Mouse (Mus musculus): Measurements from ENCODE around the gene Mrps34. TPM values are rescaled to one million over a fixed set of nuclear protein-coding genes. Genes with fewer than 3 reads are reported as not detected.

The Mrps34 gene
- polyA plus RNA-seq (2012; rRNA removed): 100 and 115 TPM in 2 replicates

GRCm38 (mm10) chr17:24894995-24895547, at the start of gene Mrps34, which contains the start of gene Eme2:
TSS of gene Mrps34 (plus strand) at chr17:24895116.
TSS of gene Eme2 (minus strand) at chr17:24895087.
- DNase-seq: peak; percentile 84
- under 1% methylated on average over 62 of the region's 62 CpGs for WGBS
- H3K4me3 ChIP-seq (replicated peaks; ENCODE audit: extremely low read depth, low read depth, low read length): peak within 1 kb of the TSS; percentile 91
- peaks cover 16% of the 10 kb centered on the region for H3K4me1 ChIP-seq (ENCODE audit: control insufficient read depth, insufficient read depth, low read length)
- TF ChIP-seq CTCF (IDR thresholded peaks at IDR 0.05; ENCODE audit: insufficient read depth, low read length): no peak
- TF ChIP-seq POLR2A (IDR thresholded peaks at IDR 0.05; ENCODE audit: borderline replicate concordance, extremely low read depth, low read depth, low read length): peak; percentile 76; the same call in 1 of the 2 replicates

GRCm38 (mm10) chr17:24847386-24847785, 47.5 kb upstream of the Mrps34 start:
- WGBS: 92% methylated on average over 1 of the region's 1 CpGs
- no peak for DNase-seq
- no peak for TF ChIP-seq POLR2A (IDR thresholded peaks at IDR 0.05; ENCODE audit: borderline replicate concordance, extremely low read depth, low read depth, low read length)
- TF ChIP-seq CTCF (IDR thresholded peaks at IDR 0.05; ENCODE audit: insufficient read depth, low read length): no peak
- Histone ChIP-seq H3K4me1 (ENCODE audit: control insufficient read depth, insufficient read depth, low read length) (peaks cover 2% of the 10 kb centered on the region; the same call in 1 of the 2 replicates), H3K4me3 (replicated peaks; ENCODE audit: extremely low read depth, low read depth, low read length) (no peak overlapping the region)

- Histone ChIP-seq H3K4me1 (ENCODE audit: control insufficient read depth, insufficient read depth, low read length) (peaks cover 2% of the 10 kb centered on the region; the same call in 1 of the 2 replicates), H3K4me3 (replicated peaks; ENCODE audit: extremely low read depth, low read depth, low read length) (no peak overlapping the region)
- TF ChIP-seq CTCF (IDR thresholded peaks at IDR 0.05; ENCODE audit: insufficient read depth, low read length) (no peak), POLR2A (IDR thresholded peaks at IDR 0.05; ENCODE audit: borderline replicate concordance, extremely low read depth, low read depth, low read length) (no peak)
- DNase-seq: no peak
Observed at GRCm38 (mm10) chr17:24848600-24849031, 46.3 kb upstream of the Mrps34 start.

GRCm38 (mm10) chr17:24849733-24850064, 45.2 kb upstream of the Mrps34 start:
- peak overlapping the region; percentile 98 for H3K4me3 ChIP-seq (replicated peaks; ENCODE audit: extremely low read depth, low read depth, low read length)
- peaks cover 2% of the 10 kb centered on the region; the same call in 1 of the 2 replicates for H3K4me1 ChIP-seq (ENCODE audit: control insufficient read depth, insufficient read depth, low read length)
- WGBS: under 1% methylated on average over 21 of the region's 21 CpGs
- no peak for DNase-seq
- TF ChIP-seq POLR2A (IDR thresholded peaks at IDR 0.05; ENCODE audit: borderline replicate concordance, extremely low read depth, low read depth, low read length) (no peak; the same call in 1 of the 2 replicates), CTCF (IDR thresholded peaks at IDR 0.05; ENCODE audit: insufficient read depth, low read length) (peak; percentile 24; the same call in 1 of the 2 replicates)

GRCm38 (mm10) chr17:24850065-24850772, 44.7 kb upstream of the Mrps34 start, which contains the start of gene Fahd1:
TSS of gene Fahd1 (minus strand) at chr17:24850364.
- H3K4me3 ChIP-seq (replicated peaks; ENCODE audit: extremely low read depth, low read depth, low read length): peak within 1 kb of the TSS; percentile 98
- TF ChIP-seq POLR2A (IDR thresholded peaks at IDR 0.05; ENCODE audit: borderline replicate concordance, extremely low read depth, low read depth, low read length) (peak; percentile 64; the same call in 1 of the 2 replicates), CTCF (IDR thresholded peaks at IDR 0.05; ENCODE audit: insufficient read depth, low read length) (no peak)
- peaks cover 2% of the 10 kb centered on the region; the same call in 1 of the 2 replicates for H3K4me1 ChIP-seq (ENCODE audit: control insufficient read depth, insufficient read depth, low read length)
- under 1% methylated on average over 58 of the region's 58 CpGs for WGBS
- peak; percentile 96 for DNase-seq

GRCm38 (mm10) chr17:24850773-24851127, 44.2 kb upstream of the Mrps34 start:
- H3K4me3 ChIP-seq (replicated peaks; ENCODE audit: extremely low read depth, low read depth, low read length): peak overlapping the region; percentile 77
- TF ChIP-seq POLR2A (IDR thresholded peaks at IDR 0.05; ENCODE audit: borderline replicate concordance, extremely low read depth, low read depth, low read length) (no peak), CTCF (IDR thresholded peaks at IDR 0.05; ENCODE audit: insufficient read depth, low read length) (no peak)
- DNase-seq: no peak
- WGBS: 1% methylated on average over 20 of the region's 20 CpGs
- H3K4me1 ChIP-seq (ENCODE audit: control insufficient read depth, insufficient read depth, low read length): peaks cover 2% of the 10 kb centered on the region; the same call in 1 of the 2 replicates

GRCm38 (mm10) chr17:24851381-24852125, 43.4 kb upstream of the Mrps34 start:
- TF ChIP-seq POLR2A (IDR thresholded peaks at IDR 0.05; ENCODE audit: borderline replicate concordance, extremely low read depth, low read depth, low read length) (no peak), CTCF (IDR thresholded peaks at IDR 0.05; ENCODE audit: insufficient read depth, low read length) (no peak)
- no peak for DNase-seq
- H3K4me1 ChIP-seq (ENCODE audit: control insufficient read depth, insufficient read depth, low read length): peaks cover 2% of the 10 kb centered on the region; the same call in 1 of the 2 replicates
- H3K4me3 ChIP-seq (replicated peaks; ENCODE audit: extremely low read depth, low read depth, low read length): no peak overlapping the region
- WGBS: 79% methylated on average over 10 of the region's 10 CpGs

- Histone ChIP-seq H3K4me1 (ENCODE audit: control insufficient read depth, insufficient read depth, low read length) (no peaks in the 10 kb centered on the region; the same call in 1 of the 2 replicates), H3K4me3 (replicated peaks; ENCODE audit: extremely low read depth, low read depth, low read length) (no peak overlapping the region)
- no peak for DNase-seq
- WGBS: 75% methylated on average over 3 of the region's 3 CpGs
- TF ChIP-seq CTCF (IDR thresholded peaks at IDR 0.05; ENCODE audit: insufficient read depth, low read length): no peak
- TF ChIP-seq POLR2A (IDR thresholded peaks at IDR 0.05; ENCODE audit: borderline replicate concordance, extremely low read depth, low read depth, low read length): no peak
Observed at GRCm38 (mm10) chr17:24855838-24856464, 39.0 kb upstream of the Mrps34 start.

- DNase-seq: no peak
- 91% methylated on average over 13 of the region's 13 CpGs for WGBS
- TF ChIP-seq POLR2A (IDR thresholded peaks at IDR 0.05; ENCODE audit: borderline replicate concordance, extremely low read depth, low read depth, low read length) (no peak), CTCF (IDR thresholded peaks at IDR 0.05; ENCODE audit: insufficient read depth, low read length) (no peak)
Observed at GRCm38 (mm10) chr17:24856589-24856988, 38.3 kb upstream of the Mrps34 start.

More at GRCm38 (mm10) chr17:24856589-24856988, 38.3 kb upstream of the Mrps34 start:
- Histone ChIP-seq H3K4me1 (ENCODE audit: control insufficient read depth, insufficient read depth, low read length) (no peaks in the 10 kb centered on the region), H3K4me3 (replicated peaks; ENCODE audit: extremely low read depth, low read depth, low read length) (no peak overlapping the region)
